Mouse (Mus musculus): ENCODE measurements around the gene Mybph.

Gene Mybph

GRCm38 (mm10) chr1:134184089-134184488, 9.2 kb upstream of the Mybph start:
- no peak for DNase-seq (ENCODE audit: extremely low spot score, low read depth, low spot score)

GRCm38 (mm10) chr1:134188217-134188616, 5.0 kb upstream of the Mybph start:
- DNase-seq (ENCODE audit: extremely low spot score, low read depth, low spot score), result no peak

GRCm38 (mm10) chr1:134188989-134189729, 4.1 kb upstream of the Mybph start:
- DNase-seq (ENCODE audit: extremely low spot score, low read depth, low spot score), result no peak

- no peak for DNase-seq (ENCODE audit: extremely low spot score, low read depth, low spot score)
Measured at GRCm38 (mm10) chr1:134191192-134191591, 2.1 kb upstream of the Mybph start.

- DNase-seq (ENCODE audit: extremely low spot score, low read depth, low spot score), result no peak
Measured at GRCm38 (mm10) chr1:134192024-134192423, 1.2 kb upstream of the Mybph start.

- no peak for DNase-seq (ENCODE audit: extremely low spot score, low read depth, low spot score)
Measured at GRCm38 (mm10) chr1:134193674-134194197, 488 bp downstream of the Mybph start.

GRCm38 (mm10) chr1:134194298-134195022, 1.2 kb downstream of the Mybph start:
- no peak for DNase-seq (ENCODE audit: extremely low spot score, low read depth, low spot score)

- no peak for DNase-seq (ENCODE audit: extremely low spot score, low read depth, low spot score)
Measured at GRCm38 (mm10) chr1:134195117-134195516, 1.9 kb downstream of the Mybph start.

GRCm38 (mm10) chr1:134195571-134195970, 2.3 kb downstream of the Mybph start:
- DNase-seq (ENCODE audit: extremely low spot score, low read depth, low spot score), result no peak

- no peak for DNase-seq (ENCODE audit: extremely low spot score, low read depth, low spot score)
Measured at GRCm38 (mm10) chr1:134195979-134196378, 2.7 kb downstream of the Mybph start.

GRCm38 (mm10) chr1:134196386-134196785, 3.1 kb downstream of the Mybph start:
- no peak for DNase-seq (ENCODE audit: extremely low spot score, low read depth, low spot score)

GRCm38 (mm10) chr1:134197325-134197982, 4.2 kb downstream of the Mybph start:
- DNase-seq (ENCODE audit: extremely low spot score, low read depth, low spot score), result no peak

GRCm38 (mm10) chr1:134198197-134198995, 5.1 kb downstream of the Mybph start:
- DNase-seq (ENCODE audit: extremely low spot score, low read depth, low spot score), result no peak

GRCm38 (mm10) chr1:134200481-134200880, 7.2 kb downstream of the Mybph start:
- DNase-seq (ENCODE audit: extremely low spot score, low read depth, low spot score), result no peak

- DNase-seq (ENCODE audit: extremely low spot score, low read depth, low spot score), result no peak
Measured at GRCm38 (mm10) chr1:134200998-134201686, 7.9 kb downstream of the Mybph start.

- no peak for DNase-seq (ENCODE audit: extremely low spot score, low read depth, low spot score)
Measured at GRCm38 (mm10) chr1:134201751-134202420, 8.6 kb downstream of the Mybph start.

GRCm38 (mm10) chr1:134204230-134204629, 11.0 kb downstream of the Mybph start:
- DNase-seq (ENCODE audit: extremely low spot score, low read depth, low spot score), result no peak

- DNase-seq (ENCODE audit: extremely low spot score, low read depth, low spot score), result no peak
Measured at GRCm38 (mm10) chr1:134205296-134206018, 12.2 kb downstream of the Mybph start.

GRCm38 (mm10) chr1:134206085-134206484, 12.8 kb downstream of the Mybph start:
- no peak for DNase-seq (ENCODE audit: extremely low spot score, low read depth, low spot score)
